Mouse (Mus musculus) gastrocnemius, postnatal 25 days (tissue): ENCODE results near the gene Flii. TPM values are rescaled to one million over a fixed set of nuclear protein-coding genes. Genes with fewer than 3 reads are reported as not detected.
A peak's percentile ranks its signal among the peaks of the same experiment; 100 is the strongest.

Experiments
- DNase-seq: peaks from one replicate; pipeline ENCODE4 v3.0.0; 2022
- total RNA-seq, 2 experiments: library from RNA; stranded (reverse); gene quantifications; 1 replicate in 1 of 2; 2 replicates in 1 of 2; pipeline ENCODE4 v1.2.3; 2021

The Flii gene
- total RNA-seq, 2 experiments from 2014 or later = 85.4 to 97.7 TPM

DNA sequence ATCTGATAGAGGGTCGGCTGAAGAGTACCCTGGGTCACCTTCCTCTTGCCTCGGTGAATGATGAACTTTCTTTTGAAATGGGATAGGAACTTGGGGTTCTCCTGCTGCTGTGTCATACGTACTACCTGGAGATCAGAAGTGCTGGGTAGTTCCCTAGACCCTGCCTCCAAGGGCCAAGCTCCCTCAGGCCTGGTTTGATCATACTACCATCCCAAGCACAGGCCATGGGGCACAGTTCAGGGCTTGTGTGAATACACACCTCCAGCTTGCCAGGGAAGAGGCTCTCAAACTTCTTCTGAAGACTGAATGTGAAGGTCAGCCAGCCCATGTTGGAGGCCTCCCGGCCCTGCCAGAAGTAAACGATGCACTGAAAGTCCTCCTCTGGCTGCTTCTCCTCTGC, 11.2 kb downstream of the Flii start:
- DNase-seq = no peak

GRCm38 (mm10) chr11:60712639-60713255, 14.3 kb downstream of the Flii start:
- DNase-seq = peak; percentile 4

DNA sequence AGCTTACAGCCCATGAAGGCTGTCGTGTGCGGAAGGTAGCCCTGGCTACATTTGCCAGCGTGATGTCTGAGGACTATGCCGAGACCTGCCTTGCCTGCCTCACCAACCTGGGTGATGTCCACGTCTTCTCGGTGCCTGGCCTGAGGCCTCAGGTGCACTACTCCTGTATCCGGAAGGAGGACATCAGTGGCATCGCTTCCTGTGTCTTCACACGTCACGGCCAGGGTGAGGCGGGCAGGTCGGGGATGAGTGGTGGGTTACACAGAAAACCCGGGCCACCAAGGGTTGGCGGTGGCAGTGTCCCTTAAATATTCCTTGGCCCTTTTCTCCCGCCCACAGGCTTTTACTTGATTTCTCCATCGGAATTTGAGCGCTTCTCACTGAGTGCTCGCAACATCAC, 15.0 kb downstream of the Flii start:
- peak; percentile 4 for DNase-seq

- peak; percentile 5 for DNase-seq
Measured at GRCm38 (mm10) chr11:60711218-60711617, 15.8 kb downstream of the Flii start.

DNA sequence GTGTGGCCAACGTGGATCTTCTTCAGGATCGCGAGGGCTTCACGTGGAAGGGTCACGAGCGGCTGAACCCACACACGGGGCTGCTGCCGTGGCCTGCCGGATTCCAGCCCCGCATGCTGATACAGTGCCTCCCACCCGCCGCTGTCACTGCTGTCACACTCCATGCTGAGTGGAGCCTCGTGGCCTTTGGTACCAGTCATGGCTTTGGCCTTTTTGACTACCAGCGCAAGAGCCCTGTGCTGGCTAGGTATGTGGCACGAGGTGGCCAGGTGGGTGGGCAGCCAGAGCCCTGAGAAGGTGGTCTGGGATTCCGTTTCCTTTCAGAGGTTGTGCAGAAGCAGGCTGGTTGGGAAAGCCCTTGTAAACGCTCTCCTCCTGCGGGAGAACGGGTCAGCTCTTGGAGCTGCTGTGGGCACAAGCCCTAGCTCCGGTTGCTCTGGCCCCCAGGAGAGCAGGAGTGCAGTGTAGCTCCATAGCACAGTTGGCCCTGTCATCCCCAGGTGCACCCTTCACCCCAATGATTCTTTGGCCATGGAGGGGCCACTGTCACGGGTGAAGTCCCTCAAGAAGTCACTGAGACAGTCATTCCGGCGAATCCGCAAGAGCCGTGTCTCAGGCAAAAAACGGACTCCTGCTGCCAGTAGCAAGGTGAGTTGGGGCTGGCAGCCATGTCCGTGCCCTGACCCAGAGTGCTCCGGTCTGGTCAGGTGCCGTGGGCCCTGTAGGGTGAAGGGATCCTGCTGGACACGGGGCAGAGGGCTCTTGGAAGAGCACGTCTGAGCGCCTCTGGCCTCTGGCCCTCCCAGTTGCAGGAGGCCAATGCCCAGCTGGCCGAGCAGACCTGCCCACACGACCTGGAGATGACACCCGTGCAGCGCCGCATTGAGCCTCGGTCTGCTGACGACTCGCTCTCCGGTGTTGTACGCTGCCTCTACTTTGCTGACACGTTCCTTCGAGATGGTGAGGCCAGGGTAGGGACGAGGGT, 17.3 kb downstream of the Flii start:
- peak; percentile 5 for DNase-seq

DNA sequence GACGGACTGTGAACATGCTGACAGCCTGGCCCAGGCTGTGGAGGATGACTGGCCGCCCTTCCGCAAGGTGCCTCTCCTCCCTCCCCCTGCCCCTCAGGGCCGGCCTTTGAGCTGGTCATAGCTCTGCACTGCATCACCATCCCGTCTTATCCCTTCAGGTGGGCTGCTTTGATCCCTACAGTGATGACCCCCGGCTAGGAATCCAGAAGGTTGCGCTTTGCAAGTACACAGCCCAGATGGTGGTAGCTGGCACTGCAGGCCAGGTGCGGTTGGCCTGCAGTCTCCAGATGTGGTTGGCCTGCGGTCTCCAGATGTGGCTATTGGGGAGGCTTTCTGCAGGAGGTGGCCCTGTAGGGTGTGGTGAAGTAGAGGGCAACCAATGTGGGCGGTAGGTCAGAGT, 18.4 kb downstream of the Flii start:
- DNase-seq = no peak

- peak; percentile 95 for DNase-seq
Measured at GRCm38 (mm10) chr11:60707672-60708071, 19.4 kb downstream of the Flii start.

- DNase-seq = no peak
Measured at GRCm38 (mm10) chr11:60706696-60707480, 20.2 kb downstream of the Flii start.

GRCm38 (mm10) chr11:60706076-60706475, 21.0 kb downstream of the Flii start:
- no peak for DNase-seq

DNA sequence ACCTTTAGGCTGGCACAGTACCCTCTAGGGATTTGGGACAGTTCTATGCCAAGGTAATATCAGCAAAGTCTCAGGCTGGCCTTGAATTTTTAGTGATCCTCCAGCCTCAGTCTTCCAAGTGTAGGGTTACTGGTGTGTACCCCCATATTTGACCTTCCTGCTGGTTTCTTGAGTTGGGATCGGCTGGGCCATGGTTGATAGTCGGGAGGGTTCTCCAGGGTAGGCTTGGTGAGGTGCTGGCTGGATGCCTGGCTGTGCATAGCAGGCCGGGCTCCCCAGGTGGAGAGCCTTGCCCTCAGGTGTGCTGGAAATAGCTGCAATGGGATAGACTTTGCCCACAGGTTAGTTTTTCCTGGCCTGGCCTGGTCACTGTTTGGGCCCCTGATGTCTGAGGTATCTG, 21.8 kb downstream of the Flii start:
- no peak for DNase-seq

GRCm38 (mm10) chr11:60704023-60704880, 22.8 kb downstream of the Flii start:
- no peak for DNase-seq

GRCm38 (mm10) chr11:60703131-60703530, 23.9 kb downstream of the Flii start:
- DNase-seq = no peak

- no peak for DNase-seq
Measured at GRCm38 (mm10) chr11:60701611-60702010, 25.5 kb downstream of the Flii start.

GRCm38 (mm10) chr11:60700320-60701185, 26.5 kb downstream of the Flii start:
- DNase-seq = no peak

DNA sequence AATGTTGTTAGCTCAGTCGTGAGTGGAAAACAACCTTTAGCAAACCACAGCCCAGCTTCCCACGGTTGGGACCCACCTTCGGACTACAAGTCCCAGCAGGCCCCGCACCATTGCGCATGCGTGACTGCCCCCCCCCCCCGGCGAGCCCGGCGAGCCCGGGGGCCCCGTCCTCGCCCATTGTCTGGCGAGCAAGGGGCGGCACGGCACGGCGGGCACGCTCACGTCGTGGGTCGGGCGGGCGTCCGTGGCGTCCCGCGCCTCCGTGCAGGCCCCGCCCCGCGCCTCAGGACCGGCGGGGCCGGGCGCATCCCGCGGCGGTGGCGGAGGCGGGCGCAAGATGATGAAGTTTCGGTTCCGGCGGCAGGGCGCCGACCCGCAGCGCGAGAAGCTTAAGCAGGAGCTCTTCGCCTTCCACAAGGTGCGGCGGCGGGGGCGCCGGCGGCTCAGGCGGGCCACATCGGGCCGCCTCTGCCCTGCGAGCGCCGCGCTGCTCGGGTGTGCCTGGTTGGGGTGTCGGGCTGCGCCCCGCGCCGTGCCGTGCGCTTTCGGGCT, 27.5 kb downstream of the Flii start, which contains the start of gene Llgl1:
TSS of gene Llgl1 (plus strand) at position 200 of the 552 bp plus-strand sequence.
- peak; percentile 93 for DNase-seq

DNA sequence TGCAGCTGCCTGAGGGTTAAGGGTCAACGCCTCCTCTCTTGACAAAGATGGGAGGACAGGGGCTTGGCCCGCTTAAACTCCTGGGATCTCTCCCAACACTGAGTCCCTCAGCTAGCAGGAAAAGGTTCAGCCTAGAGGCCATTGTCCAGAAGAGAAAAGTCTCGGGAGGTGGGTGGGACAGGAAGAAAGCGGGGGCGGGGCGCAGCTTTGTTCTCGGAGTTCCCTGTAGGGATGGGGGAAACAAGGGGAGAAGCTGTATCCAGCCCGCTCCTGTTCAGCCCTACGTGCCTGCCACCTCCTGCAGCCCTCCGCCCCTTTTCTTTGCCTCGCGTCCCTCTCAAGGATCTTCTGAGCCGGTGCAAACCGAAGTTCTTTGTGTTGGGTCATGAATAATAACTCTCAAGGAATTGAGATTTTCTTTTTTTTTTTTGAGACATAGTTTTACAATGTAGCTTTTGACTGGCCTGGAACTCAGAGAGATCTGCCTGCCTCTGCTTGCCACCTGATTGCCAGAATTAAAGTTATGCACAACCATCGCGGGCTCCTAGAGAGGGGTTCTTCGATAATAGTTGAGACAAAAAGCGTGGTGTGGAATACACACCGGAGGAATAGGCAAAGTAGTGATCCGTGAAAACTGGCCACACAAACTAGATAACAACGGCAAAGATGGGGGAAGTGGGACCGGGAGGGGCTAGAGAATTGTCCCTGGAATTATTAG, 28.1 kb downstream of the Flii start:
- DNase-seq = peak; percentile 80

DNA sequence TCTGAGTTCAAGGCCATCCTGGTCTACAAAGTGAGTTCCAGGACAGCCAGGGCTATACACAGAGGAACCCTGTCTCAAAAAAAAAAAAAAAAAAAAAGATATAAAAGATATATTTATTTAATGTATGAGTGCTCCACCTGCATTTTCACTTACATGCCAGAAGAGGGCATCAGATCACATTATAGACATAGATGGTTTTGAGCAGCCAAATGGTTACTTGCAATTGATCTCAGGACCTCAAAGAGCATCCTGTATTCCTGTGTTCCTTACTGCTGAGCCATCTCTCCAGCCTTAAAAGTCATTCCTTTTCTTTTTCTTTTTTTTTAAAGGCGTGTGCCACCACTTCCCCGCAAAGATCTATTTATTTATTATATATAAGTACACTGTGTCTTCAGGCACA, 29.5 kb downstream of the Flii start:
- DNase-seq = no peak

DNA sequence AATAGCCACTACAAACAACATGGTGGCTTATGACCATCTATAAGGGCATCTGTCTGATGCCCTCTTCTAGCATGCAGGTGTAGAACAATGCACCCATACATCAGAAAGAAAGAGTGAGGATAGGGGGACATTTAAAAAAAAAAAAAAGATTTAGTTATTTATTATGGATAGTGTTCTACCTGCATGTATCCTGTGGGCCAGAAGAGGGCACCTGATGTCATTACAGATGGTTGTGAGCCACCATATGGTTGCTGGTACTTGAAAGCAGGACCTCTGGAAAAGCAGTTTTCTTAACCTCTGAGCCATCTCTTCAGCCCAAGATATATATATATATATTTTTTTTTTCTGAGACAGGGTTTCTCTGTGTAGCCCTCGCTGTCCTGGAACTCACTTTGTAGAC, 30.9 kb downstream of the Flii start:
- no peak for DNase-seq
